Mouse (Mus musculus) G1E (cell line): Measurements from ENCODE around the gene Vamp8. TPM values are rescaled to one million over a fixed set of nuclear protein-coding genes. Genes with fewer than 3 reads are reported as not detected.

Experiments
- ATAC-seq: 2 replicates; pipeline ENCODE4 v1.8.0; 2016; ENCODE audit warnings: mild to moderate bottlenecking; ENCODE audit not compliant: insufficient number of reproducible peaks, poor library complexity, low FRiP score, severe bottlenecking; ENCODE audit errors: extremely low read depth
- DNase-seq: peaks from one replicate; pipeline ENCODE4 v3.0.0; 2012; ENCODE audit warnings: low spot score
- H3K27me3 ChIP-seq: 2 replicates; pipeline ENCODE4 v1.6.1; 2012; ENCODE audit warnings: mild to moderate bottlenecking, low read length, inconsistent platforms; ENCODE audit not compliant: insufficient read depth
- H3K36me3 ChIP-seq: replicated peaks from 2 replicates; pipeline ENCODE3; 2012; ENCODE audit warnings: mild to moderate bottlenecking, inconsistent platforms
- H3K4me1 ChIP-seq: 2 replicates; pipeline ENCODE4 v1.6.1; 2012; ENCODE audit warnings: low read depth, low read length, inconsistent platforms, mixed read lengths; ENCODE audit not compliant: insufficient read depth
- H3K4me3 ChIP-seq: 2 replicates; pipeline ENCODE4 v1.5.1; 2012; ENCODE audit warnings: low read depth, mild to moderate bottlenecking, inconsistent platforms, low read length, moderate library complexity, mixed read lengths
- H3K9me3 ChIP-seq: replicated peaks from 2 replicates; pipeline ENCODE4 v1.6.1; 2012; ENCODE audit warnings: inconsistent platforms
- CTCF ChIP-seq: IDR thresholded peaks from 2 replicates; pipeline ENCODE4 v1.5.1; 2012; ENCODE audit warnings: low read depth, low read length, inconsistent platforms, mixed read lengths
- GATA1 ChIP-seq: IDR thresholded peaks from 2 replicates; pipeline ENCODE4 v1.6.1; 2012; ENCODE audit warnings: borderline replicate concordance, low read length, inconsistent platforms, mixed read lengths
- GATA2 ChIP-seq: IDR thresholded peaks from 2 replicates; pipeline ENCODE4 v1.6.1; 2012; ENCODE audit warnings: low read depth, low read length, inconsistent platforms, borderline replicate concordance
- POLR2AphosphoS5 ChIP-seq: IDR thresholded peaks from 2 replicates; pipeline ENCODE4 v1.6.1; 2012; ENCODE audit warnings: low read depth, low read length, inconsistent platforms; ENCODE audit not compliant: insufficient replicate concordance
- TAL1 ChIP-seq: conservative IDR thresholded peaks from 2 replicates; pipeline ENCODE4 v1.6.1; 2012; ENCODE audit warnings: low read depth, low read length, inconsistent platforms, mixed read lengths
- polyA plus RNA-seq: library from polyadenylated mRNA; stranded (reverse); fragments of >175 nt; gene quantifications from 2 replicates; pipeline ENCODE4 v1.2.3, GENCODE M21; 2012
- total RNA-seq, 2 experiments: library from RNA; stranded (forward) in 1 of 2; stranded (reverse) in 1 of 2; fragments of 200-1000 nt in 1 of 2; fragments of >200 nt in 1 of 2; fragmentation: Nextera tagmentation in 1 of 2; gene quantifications; 2 replicates each; pipeline ENCODE4 v1.2.3; 2014 to 2017

The Vamp8 gene
- total and polyA plus RNA-seq, 3 experiments, result 58.1 to 516 (median 261) TPM

GRCm38 (mm10) chr6:72383952-72384351 is 6.6 kb downstream of the Vamp8 start:
- peak; percentile 52 for DNase-seq
- ATAC-seq, result peak; percentile 86
- peaks cover 82% of the 10 kb centered on the region for H3K4me1 ChIP-seq
- peaks cover 52% of the 10 kb centered on the region for H3K36me3 ChIP-seq
- H3K27me3 ChIP-seq, result no peaks in the 10 kb centered on the region
- no peaks in the 10 kb centered on the region for H3K9me3 ChIP-seq
- TF ChIP-seq POLR2AphosphoS5 (peak; percentile 76; the same call in 1 of the 2 replicates), CTCF (no peak), TAL1 (peak; percentile 91)
- no peak overlapping the region for H3K4me3 ChIP-seq

- ATAC-seq (no peak), DNase-seq (no peak)
- Histone ChIP-seq H3K36me3 (peaks cover 51% of the 10 kb centered on the region), H3K4me1 (peaks cover 80% of the 10 kb centered on the region), H3K9me3 (no peaks in the 10 kb centered on the region), H3K27me3 (no peaks in the 10 kb centered on the region), H3K4me3 (no peak overlapping the region; the same call in 1 of the 2 replicates)
- TF ChIP-seq POLR2AphosphoS5 (no peak; the same call in 1 of the 2 replicates), GATA2 (no peak), TAL1 (no peak), GATA1 (no peak)
Observed at GRCm38 (mm10) chr6:72383142-72383820, 7.2 kb downstream of the Vamp8 start.

DNA sequence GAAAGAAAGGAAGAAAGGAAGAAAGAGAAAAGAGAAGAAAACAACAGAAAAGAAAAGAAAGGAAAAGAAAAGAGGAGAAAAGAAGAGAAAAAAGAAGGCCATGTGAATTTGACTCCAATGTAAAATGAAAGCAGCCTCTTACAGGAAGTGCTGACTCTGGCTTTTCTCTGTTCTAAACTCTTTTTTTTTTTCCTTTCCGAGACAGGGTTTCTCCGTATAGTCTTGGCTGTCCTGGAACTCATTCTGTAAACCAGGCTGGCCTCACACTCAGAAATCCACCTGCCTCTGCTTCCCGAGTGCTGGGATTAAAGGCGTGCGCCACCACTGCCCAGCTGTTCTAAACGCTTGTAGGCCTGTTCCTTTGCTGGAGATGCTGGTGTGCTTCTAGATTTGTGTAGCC is 8.0 kb downstream of the Vamp8 start:
- DNase-seq (no peak), ATAC-seq (no peak)
- no peak for TF ChIP-seq GATA2
- no peak for TF ChIP-seq GATA1
- no peak for TF ChIP-seq POLR2AphosphoS5
- TF ChIP-seq TAL1, result no peak
- TF ChIP-seq CTCF, result no peak
- Histone ChIP-seq H3K36me3 (peaks cover 51% of the 10 kb centered on the region), H3K9me3 (no peaks in the 10 kb centered on the region), H3K4me3 (no peak overlapping the region; the same call in 1 of the 2 replicates), H3K27me3 (no peaks in the 10 kb centered on the region), H3K4me1 (peaks cover 80% of the 10 kb centered on the region)

- peak; percentile 77 for DNase-seq
- Histone ChIP-seq H3K36me3 (peaks cover 51% of the 10 kb centered on the region), H3K4me1 (peaks cover 82% of the 10 kb centered on the region)
Observed at GRCm38 (mm10) chr6:72380131-72380770, 10.3 kb downstream of the Vamp8 start, which contains the start of gene Vamp5. TSS of gene Vamp5 (minus strand) at chr6:72380468.

DNA sequence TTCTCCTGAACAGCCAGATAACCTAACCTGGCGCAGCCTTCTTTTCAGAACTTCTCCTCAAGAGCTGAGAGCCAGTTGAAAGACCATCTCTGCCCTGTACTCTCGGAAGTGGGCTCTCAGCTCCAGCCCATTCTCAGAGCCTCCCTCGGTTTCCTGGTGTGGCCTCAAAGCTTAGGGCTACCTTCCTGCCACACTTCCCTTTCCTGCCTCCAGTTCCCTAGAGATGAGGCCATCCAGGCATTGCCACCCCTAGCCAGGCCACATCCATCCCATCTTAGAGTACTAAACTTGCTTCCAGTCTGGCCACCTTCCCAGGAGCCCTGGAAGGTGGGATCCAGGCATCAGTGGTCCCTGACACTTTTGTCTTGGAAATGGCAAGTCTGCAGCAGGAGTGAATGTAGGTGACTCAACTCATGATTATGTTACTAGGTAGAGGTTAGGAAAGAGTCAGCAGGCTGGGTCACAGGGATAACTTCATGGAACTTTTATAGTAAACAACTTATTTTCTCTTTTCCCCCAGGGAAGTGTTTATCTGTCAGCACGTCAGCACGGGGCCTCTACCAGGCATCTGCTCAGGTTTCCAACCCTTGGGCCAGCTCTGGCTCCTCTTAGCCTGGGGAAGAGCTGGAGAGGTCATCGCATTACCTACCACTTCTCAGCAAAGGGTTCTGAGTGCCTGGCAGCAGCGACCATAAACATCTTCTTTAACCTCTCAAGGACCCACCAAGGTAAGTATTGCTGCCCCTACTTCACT is 10.9 kb downstream of the Vamp8 start:
- no peak for TF ChIP-seq GATA2
- no peak for TF ChIP-seq CTCF
- no peak for TF ChIP-seq TAL1
- TF ChIP-seq GATA1, result no peak
- no peak for ATAC-seq
- H3K4me1 ChIP-seq, result peaks cover 83% of the 10 kb centered on the region
- no peaks in the 10 kb centered on the region for H3K9me3 ChIP-seq
- DNase-seq, result peak; percentile 20
- H3K4me3 ChIP-seq, result peak overlapping the region; percentile 98
- no peaks in the 10 kb centered on the region for H3K27me3 ChIP-seq
- H3K36me3 ChIP-seq, result peaks cover 50% of the 10 kb centered on the region

More at GRCm38 (mm10) chr6:72380131-72380770, 10.3 kb downstream of the Vamp8 start, which contains the start of gene Vamp5:
- peak; percentile 32; the same call in 1 of the 2 replicates for ATAC-seq
- H3K27me3 ChIP-seq, result no peaks in the 10 kb centered on the region
- TF ChIP-seq GATA2, result no peak
- 0 out of 2 replicates have a peak, but pooled peaks have one; percentile 11 for TF ChIP-seq CTCF
- H3K9me3 ChIP-seq, result no peaks in the 10 kb centered on the region
- H3K4me3 ChIP-seq, result peak within 1 kb of the TSS; percentile 98

- peaks cover 85% of the 10 kb centered on the region for H3K4me1 ChIP-seq
- peak overlapping the region; percentile 98 for H3K4me3 ChIP-seq
- H3K27me3 ChIP-seq, result no peaks in the 10 kb centered on the region
- DNase-seq (no peak), ATAC-seq (no peak)
- peaks cover 55% of the 10 kb centered on the region for H3K36me3 ChIP-seq
- no peaks in the 10 kb centered on the region for H3K9me3 ChIP-seq
- TF ChIP-seq GATA1, result no peak
- no peak for TF ChIP-seq CTCF
- TF ChIP-seq GATA2, result no peak
- no peak; the same call in 1 of the 2 replicates for TF ChIP-seq POLR2AphosphoS5
- no peak for TF ChIP-seq TAL1
Observed at GRCm38 (mm10) chr6:72378510-72379234, 11.8 kb downstream of the Vamp8 start.
